Mouse (Mus musculus) layer of hippocampus, adult 9-11 months (tissue): Measurements from ENCODE around the gene Gtf2b.

Source experiments
- DNase-seq: peaks from one replicate; pipeline ENCODE4 v3.0.0; 2022

The Gtf2b gene

DNA sequence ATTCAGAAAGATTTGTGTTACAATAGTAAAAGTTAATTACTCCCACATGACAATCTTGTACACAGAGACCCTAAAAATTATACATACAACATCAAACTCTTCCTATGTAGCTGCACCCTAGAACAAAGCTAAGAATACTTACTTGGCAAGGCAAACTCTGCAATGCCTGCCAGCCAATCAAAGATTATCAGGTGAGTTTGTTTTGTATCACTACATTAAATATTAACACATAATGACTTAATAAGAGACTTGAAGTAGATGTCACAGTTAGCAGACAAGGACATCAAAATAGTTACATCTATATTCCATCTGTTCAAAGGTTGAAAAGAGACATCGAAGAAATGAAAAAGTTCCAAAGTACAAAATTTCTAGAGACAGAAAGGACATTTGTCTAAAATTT lies 58.8 kb downstream of the Gtf2b start:
- no peak for DNase-seq

DNA sequence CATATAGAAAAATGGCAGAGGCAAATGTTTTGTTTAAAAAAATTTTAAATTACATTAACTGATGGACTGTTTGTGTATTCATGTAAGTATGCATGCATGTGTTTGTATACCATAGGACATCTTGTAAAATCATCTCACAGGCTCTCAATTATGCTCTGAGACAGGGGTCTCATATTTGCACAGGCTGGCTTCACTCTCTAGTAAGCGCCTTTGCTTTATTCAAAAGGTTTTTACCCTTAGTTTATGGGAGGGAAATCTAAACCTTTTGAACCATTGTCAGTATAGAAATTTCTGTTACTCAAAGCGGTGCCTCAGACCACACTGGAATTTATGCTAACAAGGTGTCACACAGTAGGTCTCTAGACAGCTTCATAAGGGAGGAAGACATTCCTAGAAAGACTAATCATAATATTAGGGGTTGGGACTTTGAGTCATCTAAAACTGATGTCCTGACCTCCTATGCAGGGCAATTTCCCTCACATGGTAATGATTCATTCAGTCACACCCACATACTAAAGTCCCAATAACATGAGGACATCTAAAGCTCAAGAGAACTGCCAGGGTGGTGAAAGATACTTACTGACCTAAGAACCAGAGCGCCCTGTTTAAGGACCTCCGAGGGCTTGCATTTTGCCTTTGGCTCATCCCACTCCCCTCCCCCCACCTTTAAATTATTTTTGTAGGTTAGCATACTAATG lies 61.8 kb downstream of the Gtf2b start:
- no peak for DNase-seq

DNA sequence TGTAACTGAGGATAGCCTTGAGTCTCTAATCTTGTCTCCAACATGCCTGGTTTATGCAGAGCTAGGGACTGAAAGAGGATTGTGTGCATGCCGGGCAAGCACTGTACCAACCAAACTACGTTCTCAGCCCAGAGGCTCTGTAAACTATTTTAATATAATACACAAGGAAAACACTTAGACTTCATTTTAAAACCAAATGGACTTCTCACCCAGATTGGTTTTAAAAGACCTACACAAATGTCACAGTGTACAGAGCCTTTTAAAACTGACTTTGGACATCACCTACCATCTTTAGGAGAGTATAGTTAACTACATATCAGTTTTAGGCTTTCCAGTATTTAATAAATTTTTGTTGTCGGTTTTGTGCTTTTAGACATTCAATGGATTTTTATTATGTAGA lies 68.1 kb downstream of the Gtf2b start:
- no peak for DNase-seq
